ENCODE assay signal across 9 mouse cellular contexts in the genomic region with DNA sequence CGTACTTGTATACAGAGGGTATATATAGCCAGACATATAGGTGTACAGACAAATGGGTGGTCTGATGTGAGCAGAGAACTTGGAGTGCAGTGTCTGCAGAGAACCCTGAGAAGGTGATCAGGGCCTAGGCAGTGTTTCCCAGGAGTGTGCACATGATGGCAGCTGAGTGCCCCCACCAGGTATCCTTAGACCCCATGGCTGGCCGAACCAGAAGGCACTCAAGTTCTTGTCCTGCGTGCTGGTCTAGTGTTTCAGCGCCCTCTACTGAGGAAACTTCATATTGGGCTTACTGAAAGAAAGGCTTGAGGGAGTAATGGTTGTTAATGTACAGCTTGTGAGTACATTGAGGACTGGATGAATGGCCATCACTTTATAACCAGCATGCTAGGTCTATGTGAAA. TPM values are rescaled to one million over a fixed set of nuclear protein-coding genes. Genes with fewer than 3 reads are reported as not detected.
DNase-seq lines count a peak whose midpoint lies in the region; ATAC-seq and TF ChIP-seq lines count a peak whose summit lies in the region.
"Had no signal": no experiment of that assay in that cellular context is flagged by ENCODE, and none has a peak within 500 bp of the region (broad histone marks: within the 10 kb centered on the region; RNA-seq: fewer than 3 reads in every experiment).

No protein-coding gene starts in this region.

- TF ChIP-seq CTCF in bone marrow macrophage, adult 2 months (IDR thresholded peaks at IDR 0.05; ENCODE audit: low read depth, low read length): peak; percentile 54; the same call in 1 of the 2 replicates
- peak; percentile 47 for TF ChIP-seq CTCF in lung, adult 2 months (IDR thresholded peaks at IDR 0.05; ENCODE audit: insufficient read depth, low read length)

- intact Hi-C loops in heart, postnatal 25 days (cut with DNase I): no loop called here

- H3K27ac ChIP-seq in bone marrow macrophage, adult 2 months (ENCODE audit: insufficient read depth, low read depth, low read length): no peak overlapping the region
- H3K27ac ChIP-seq: liver, embryonic 13.5 days had no signal

- peaks cover 2% of the 10 kb centered on the region; the same call in 1 of the 2 replicates for H3K4me1 ChIP-seq in bone marrow macrophage, adult 2 months (ENCODE audit: control insufficient read depth, insufficient read depth, low read length)
- peaks cover 6% of the 10 kb centered on the region for H3K4me1 ChIP-seq in lung, adult 2 months (ENCODE audit: control insufficient read depth, insufficient read depth, low read length)

- peak; percentile 62 for ATAC-seq in CD4-positive, CD25-positive, alpha-beta regulatory T cell, adult 4 months
- peak; percentile 56; the same call in 1 of the 2 replicates for ATAC-seq in granulocyte monocyte progenitor cell, adult 5-6 weeks (replicated peaks; ENCODE audit: poor library complexity, severe bottlenecking)

- no peak for TF ChIP-seq POLR2A in bone marrow macrophage, adult 2 months (IDR thresholded peaks at IDR 0.05; ENCODE audit: borderline replicate concordance, low read depth, low read length)
- TF ChIP-seq POLR2A in lung, adult 2 months (IDR thresholded peaks at IDR 0.05; ENCODE audit: borderline replicate concordance, extremely low read depth, low read depth, low read length): no peak

- no peak overlapping the region for H3K4me3 ChIP-seq in bone marrow macrophage, adult 2 months (ENCODE audit: insufficient read depth, low read length)
- H3K4me3 ChIP-seq in lung, adult 2 months (replicated peaks; ENCODE audit: extremely low read depth, low read depth, low read length): no peak overlapping the region
- H3K4me3 ChIP-seq: liver, embryonic 13.5 days had no signal

- DNase-seq in heart, postnatal 4 days: peak; percentile 53
- no peak for DNase-seq in heart, postnatal 25 days (ENCODE audit: low spot score)
- no peak for DNase-seq in lung, adult 2 months
- peak; percentile 29 for DNase-seq in retina, postnatal 7 days (ENCODE audit: low read depth, low spot score)
- no peak for DNase-seq in yolk sac, embryonic 10.5 days (ENCODE audit: low spot score)
- DNase-seq: liver, embryonic 13.5 days had no signal

- WGBS in lung, adult 2 months: 21% methylated on average over 4 of the region's 4 CpGs

RNA-seq across cellular contexts. Expression of a gene that starts 8.7 kb away (rescaled TPM):
- 1 to 10 TPM; 5.6 to 6.2 TPM for total RNA-seq in heart, postnatal 4 days (2021)
- 1 to 10 TPM; 5.2 to 5.4 TPM for total RNA-seq in heart, postnatal 25 days (2021)
- 10 to 100 TPM; 10.1 to 17.8 TPM for polyA plus RNA-seq in CD4-positive, CD25-positive, alpha-beta regulatory T cell, adult 4 months (2017; shearing (Covaris generic))
- 14.1 and 15.7 TPM in 2 replicates for polyA plus RNA-seq in bone marrow macrophage, adult 2 months (2012; ENCODE audit: insufficient read depth, insufficient read length, missing spikeins)
- 13.0 and 14.9 TPM in 2 replicates for total RNA-seq in granulocyte monocyte progenitor cell, adult 5-6 weeks (2014; fragmentation: Nextera tagmentation)
- 13.6 and 17.2 TPM in 2 replicates for total RNA-seq in granulocyte monocyte progenitor cell, adult 5-6 weeks (2017)
- polyA plus RNA-seq in lung, adult 2 months (2012; rRNA removed): 31.7 and 33.2 TPM in 2 replicates

RNA-seq across cellular contexts. Expression of a gene that starts 9.0 kb away (rescaled TPM):
- total RNA-seq in heart, postnatal 4 days (2021): 10 to 100 TPM; 39.0 to 45.3 TPM
- total RNA-seq in heart, postnatal 25 days (2021): 10 to 100 TPM; 21.9 to 26.6 TPM
- polyA plus RNA-seq in CD4-positive, CD25-positive, alpha-beta regulatory T cell, adult 4 months (2017; shearing (Covaris generic)): 100 to 1,000 TPM; 243 to 271 TPM
- 121 and 124 TPM in 2 replicates for polyA plus RNA-seq in bone marrow macrophage, adult 2 months (2012; ENCODE audit: insufficient read depth, insufficient read length, missing spikeins)
- total RNA-seq in granulocyte monocyte progenitor cell, adult 5-6 weeks (2014; fragmentation: Nextera tagmentation): 128 and 155 TPM in 2 replicates
- 129 and 167 TPM in 2 replicates for total RNA-seq in granulocyte monocyte progenitor cell, adult 5-6 weeks (2017)
- polyA plus RNA-seq in lung, adult 2 months (2012; rRNA removed): 45.3 and 67.2 TPM in 2 replicates

RNA-seq across cellular contexts. Expression of a gene that starts 16.9 kb away (rescaled TPM):
- total RNA-seq in heart, postnatal 4 days (2021): 10 to 100 TPM; 78.9 to 86.4 TPM
- 10 to 100 TPM; 47.4 to 51.4 TPM for total RNA-seq in heart, postnatal 25 days (2021)
- polyA plus RNA-seq in CD4-positive, CD25-positive, alpha-beta regulatory T cell, adult 4 months (2017; shearing (Covaris generic)): 10 to 100 TPM; 62.5 to 63.1 TPM
- polyA plus RNA-seq in bone marrow macrophage, adult 2 months (2012; ENCODE audit: insufficient read depth, insufficient read length, missing spikeins): 195 and 229 TPM in 2 replicates
- total RNA-seq in granulocyte monocyte progenitor cell, adult 5-6 weeks (2014; fragmentation: Nextera tagmentation): 68.9 and 76.2 TPM in 2 replicates
- total RNA-seq in granulocyte monocyte progenitor cell, adult 5-6 weeks (2017): 118 and 138 TPM in 2 replicates
- 56.5 and 64.3 TPM in 2 replicates for polyA plus RNA-seq in lung, adult 2 months (2012; rRNA removed)

RNA-seq across cellular contexts. Expression of a gene that starts 26.9 kb away (rescaled TPM):
- not detected for total RNA-seq in heart, postnatal 4 days (2021)
- not detected for total RNA-seq in heart, postnatal 25 days (2021)
- not detected for polyA plus RNA-seq in CD4-positive, CD25-positive, alpha-beta regulatory T cell, adult 4 months (2017; shearing (Covaris generic))
- not detected in 2 replicates for polyA plus RNA-seq in bone marrow macrophage, adult 2 months (2012; ENCODE audit: insufficient read depth, insufficient read length, missing spikeins)
- total RNA-seq in granulocyte monocyte progenitor cell, adult 5-6 weeks (2014; fragmentation: Nextera tagmentation): not detected in 2 replicates
- not detected in 2 replicates for total RNA-seq in granulocyte monocyte progenitor cell, adult 5-6 weeks (2017)
- not detected in 2 replicates for polyA plus RNA-seq in lung, adult 2 months (2012; rRNA removed)
- polyA plus RNA-seq: liver, embryonic 13.5 days had no signal

RNA-seq across cellular contexts. Expression of a gene that starts 28.1 kb away (rescaled TPM):
- not detected for total RNA-seq in heart, postnatal 4 days (2021)
- not detected for total RNA-seq in heart, postnatal 25 days (2021)
- not detected for polyA plus RNA-seq in CD4-positive, CD25-positive, alpha-beta regulatory T cell, adult 4 months (2017; shearing (Covaris generic))
- polyA plus RNA-seq in bone marrow macrophage, adult 2 months (2012; ENCODE audit: insufficient read depth, insufficient read length, missing spikeins): not detected in 2 replicates
- not detected in 2 replicates for total RNA-seq in granulocyte monocyte progenitor cell, adult 5-6 weeks (2014; fragmentation: Nextera tagmentation)
- total RNA-seq in granulocyte monocyte progenitor cell, adult 5-6 weeks (2017): not detected in 2 replicates
- not detected in 2 replicates for polyA plus RNA-seq in lung, adult 2 months (2012; rRNA removed)
- polyA plus RNA-seq: liver, embryonic 13.5 days had no signal

Comparison
In these comparisons a context has a peak if more than half of its experiments do, and no peak if none do; other contexts are left out.
1. DNase-seq: peak in heart, postnatal 4 days (single experiment) and retina, postnatal 7 days (single experiment); none in heart, postnatal 25 days (single experiment), lung, adult 2 months (single experiment) and yolk sac, embryonic 10.5 days (single experiment).